Mouse (Mus musculus): ENCODE measurements around the gene Plekhf1. TPM values are rescaled to one million over a fixed set of nuclear protein-coding genes. Genes with fewer than 3 reads are reported as not detected.

The Plekhf1 gene
- total and polyA plus RNA-seq, 2 experiments from 2014 or later: 0.46 to 0.77 TPM

- Histone ChIP-seq H3K27ac (ENCODE audit: low read depth, low read length) (peak overlapping the region; percentile 93; the same call in 1 of the 2 replicates), H3K27me3 (ENCODE audit: insufficient read depth, low read length) (no peaks in the 10 kb centered on the region), H3K36me3 (ENCODE audit: insufficient read depth, low read length) (no peaks in the 10 kb centered on the region), H3K4me3 (ENCODE audit: low read depth, low read length) (no peak overlapping the region), H3K9me3 (ENCODE audit: low read length) (no peaks in the 10 kb centered on the region), H3K9ac (replicated peaks; ENCODE audit: low read length, poor library complexity, severe bottlenecking) (no peak overlapping the region), H3K4me1 (ENCODE audit: insufficient read depth, low read length) (peaks cover 3% of the 10 kb centered on the region), H3K4me2 (ENCODE audit: low read depth, low read length, poor library complexity, severe bottlenecking) (peak overlapping the region; percentile 66)
- peak; percentile 89 for TF ChIP-seq CTCF (IDR thresholded peaks at IDR 0.05)
- DNase-seq (ENCODE audit: low spot score) (peak; percentile 75), ATAC-seq (ENCODE audit: low FRiP score) (no peak)
- under 1% methylated on average over 11 of the region's 11 CpGs for WGBS
Measured at GRCm38 (mm10) chr7:38182596-38182961, 45.2 kb downstream of the Plekhf1 start.

DNA sequence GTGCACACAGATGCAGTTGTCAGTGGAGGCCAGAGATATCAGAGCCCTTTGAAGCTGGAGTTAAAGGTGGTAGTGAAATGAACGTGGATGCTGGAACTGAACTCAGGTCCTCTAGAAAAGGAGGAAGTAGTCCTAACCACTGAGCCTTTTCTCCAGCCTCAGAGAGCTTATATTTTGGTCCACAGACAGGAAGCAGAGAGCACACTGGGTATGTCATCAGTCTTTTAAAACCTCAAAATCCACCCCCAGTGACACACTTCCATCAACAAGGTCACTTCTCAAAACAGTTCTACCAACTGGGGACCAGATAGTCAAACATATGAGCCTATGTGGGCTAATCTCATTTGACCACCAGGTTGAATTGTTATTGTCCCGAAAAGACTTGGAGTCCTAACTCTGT is 46.5 kb downstream of the Plekhf1 start:
- H3K4me3 ChIP-seq (ENCODE audit: low read depth, low read length): no peak overlapping the region
- H3K36me3 ChIP-seq (ENCODE audit: insufficient read depth, low read length): no peaks in the 10 kb centered on the region
- peaks cover 3% of the 10 kb centered on the region for H3K4me1 ChIP-seq (ENCODE audit: insufficient read depth, low read length)
- ATAC-seq (ENCODE audit: low FRiP score) (no peak), DNase-seq (ENCODE audit: low spot score) (no peak)
- no peak overlapping the region for H3K27ac ChIP-seq (ENCODE audit: low read depth, low read length)
- WGBS: 84% methylated on average over 2 of the region's 2 CpGs
- H3K27me3 ChIP-seq (ENCODE audit: insufficient read depth, low read length): no peaks in the 10 kb centered on the region
- TF ChIP-seq CTCF (IDR thresholded peaks at IDR 0.05): no peak
- no peak overlapping the region for H3K9ac ChIP-seq (replicated peaks; ENCODE audit: low read length, poor library complexity, severe bottlenecking)
- no peak overlapping the region for H3K4me2 ChIP-seq (ENCODE audit: low read depth, low read length, poor library complexity, severe bottlenecking)
- no peaks in the 10 kb centered on the region for H3K9me3 ChIP-seq (ENCODE audit: low read length)

GRCm38 (mm10) chr7:38179896-38180295 is 47.9 kb downstream of the Plekhf1 start:
- Histone ChIP-seq H3K27me3 (ENCODE audit: insufficient read depth, low read length) (no peaks in the 10 kb centered on the region), H3K9me3 (ENCODE audit: low read length) (no peaks in the 10 kb centered on the region), H3K9ac (replicated peaks; ENCODE audit: low read length, poor library complexity, severe bottlenecking) (no peak overlapping the region), H3K27ac (ENCODE audit: low read depth, low read length) (no peak overlapping the region), H3K36me3 (ENCODE audit: insufficient read depth, low read length) (no peaks in the 10 kb centered on the region), H3K4me2 (ENCODE audit: low read depth, low read length, poor library complexity, severe bottlenecking) (no peak overlapping the region), H3K4me3 (ENCODE audit: low read depth, low read length) (no peak overlapping the region), H3K4me1 (ENCODE audit: insufficient read depth, low read length) (peaks cover 4% of the 10 kb centered on the region)
- 56% methylated on average over 3 of the region's 3 CpGs for WGBS
- DNase-seq (ENCODE audit: low spot score) (no peak), ATAC-seq (ENCODE audit: low FRiP score) (no peak)
- no peak for TF ChIP-seq CTCF (IDR thresholded peaks at IDR 0.05)

GRCm38 (mm10) chr7:38176056-38176455 is 51.8 kb downstream of the Plekhf1 start:
- no peak for DNase-seq (ENCODE audit: low spot score)
- H3K4me3 ChIP-seq (ENCODE audit: low read depth, low read length): no peak overlapping the region
- no peaks in the 10 kb centered on the region for H3K27me3 ChIP-seq (ENCODE audit: insufficient read depth, low read length)
- no peak overlapping the region for H3K27ac ChIP-seq (ENCODE audit: low read depth, low read length)
- no peaks in the 10 kb centered on the region for H3K36me3 ChIP-seq (ENCODE audit: insufficient read depth, low read length)
- no peak overlapping the region for H3K4me2 ChIP-seq (ENCODE audit: low read depth, low read length, poor library complexity, severe bottlenecking)
- TF ChIP-seq CTCF (IDR thresholded peaks at IDR 0.05): no peak
- H3K4me1 ChIP-seq (ENCODE audit: insufficient read depth, low read length): peaks cover 7% of the 10 kb centered on the region; the same call in 1 of the 2 replicates
- H3K9me3 ChIP-seq (ENCODE audit: low read length): no peaks in the 10 kb centered on the region
- WGBS: 76% methylated on average over 3 of the region's 3 CpGs
- ATAC-seq (ENCODE audit: low FRiP score): no peak
- H3K9ac ChIP-seq (replicated peaks; ENCODE audit: low read length, poor library complexity, severe bottlenecking): no peak overlapping the region

DNA sequence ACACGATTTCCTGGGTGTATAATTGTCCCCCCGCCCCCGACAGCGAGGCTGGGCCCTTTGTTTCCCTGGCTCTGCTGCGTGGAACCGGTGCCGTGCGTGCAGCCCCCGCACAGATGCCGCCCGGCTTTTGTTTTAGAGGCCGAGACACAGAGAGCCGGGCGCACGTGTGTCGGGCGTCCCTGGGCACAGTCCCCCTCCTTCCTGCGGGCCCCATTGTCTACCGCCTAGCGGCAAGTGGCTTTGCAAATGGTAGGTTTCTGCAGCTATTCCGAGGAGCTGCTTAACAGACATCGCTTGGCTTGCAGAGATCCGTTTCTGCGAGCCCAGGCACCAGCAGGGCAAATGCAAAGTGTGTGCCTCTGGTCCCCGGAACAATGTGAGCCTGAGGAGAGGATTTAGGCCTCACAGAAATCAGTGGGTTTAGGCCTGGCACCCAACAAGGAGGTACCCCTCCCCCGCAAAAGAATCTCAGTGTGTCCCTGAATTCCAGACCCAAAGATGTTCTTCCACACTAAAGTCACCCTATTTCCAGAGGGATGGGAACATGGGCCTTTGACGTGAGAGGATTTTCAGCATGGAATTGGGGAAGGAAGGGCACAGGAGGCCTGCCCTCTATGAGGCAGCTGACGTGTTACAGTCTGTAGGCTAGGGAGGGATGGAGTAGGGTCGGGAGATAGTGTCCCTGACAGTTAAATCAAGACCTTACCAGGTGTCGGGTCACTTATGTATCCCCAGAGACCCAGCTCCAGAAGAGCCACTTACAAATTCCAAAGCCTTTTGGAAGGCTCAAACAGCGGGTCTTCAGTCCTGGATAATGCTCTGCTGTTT is 53.3 kb downstream of the Plekhf1 start:
- peaks cover 7% of the 10 kb centered on the region; the same call in 1 of the 2 replicates for H3K4me1 ChIP-seq (ENCODE audit: insufficient read depth, low read length)
- ATAC-seq (ENCODE audit: low FRiP score) (peak; percentile 64), DNase-seq (ENCODE audit: low spot score) (peak; percentile 45)
- H3K36me3 ChIP-seq (ENCODE audit: insufficient read depth, low read length): no peaks in the 10 kb centered on the region
- TF ChIP-seq CTCF (IDR thresholded peaks at IDR 0.05): peak; percentile 27; the same call in 1 of the 2 replicates
- H3K9me3 ChIP-seq (ENCODE audit: low read length): no peaks in the 10 kb centered on the region
- peak overlapping the region; percentile 54 for H3K9ac ChIP-seq (replicated peaks; ENCODE audit: low read length, poor library complexity, severe bottlenecking)
- peak overlapping the region; percentile 25 for H3K4me3 ChIP-seq (ENCODE audit: low read depth, low read length)
- H3K27me3 ChIP-seq (ENCODE audit: insufficient read depth, low read length): no peaks in the 10 kb centered on the region
- peak overlapping the region; percentile 54 for H3K4me2 ChIP-seq (ENCODE audit: low read depth, low read length, poor library complexity, severe bottlenecking)
- 0 out of 2 replicates have a peak overlapping the region, but pooled peaks have one; percentile 26 for H3K27ac ChIP-seq (ENCODE audit: low read depth, low read length)
- WGBS: 11% methylated on average over 31 of the region's 31 CpGs

DNA sequence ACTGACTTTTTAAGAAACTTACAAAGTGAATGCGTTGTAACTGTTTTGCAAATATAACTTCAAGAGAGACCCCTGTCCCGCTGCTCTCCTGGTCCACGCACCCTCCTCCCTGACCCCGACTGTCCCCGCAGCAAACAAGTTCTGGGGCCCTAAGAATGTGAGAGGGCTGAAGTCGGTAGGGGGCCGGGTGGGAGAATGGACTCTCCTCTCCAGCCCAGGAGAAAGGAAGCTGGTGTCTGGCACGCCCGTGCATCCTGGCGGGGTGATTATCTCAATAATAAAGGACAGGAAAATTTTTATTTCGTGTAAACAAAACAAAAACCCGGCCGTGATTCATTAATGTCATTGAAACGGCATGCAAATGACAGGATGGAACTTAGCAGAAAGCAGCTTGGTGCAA is 53.9 kb downstream of the Plekhf1 start:
- no peak for TF ChIP-seq CTCF (IDR thresholded peaks at IDR 0.05)
- whole genome bisulfite sequencing: 10% methylated on average over 14 of the region's 14 CpGs
- H3K36me3 ChIP-seq (ENCODE audit: insufficient read depth, low read length): no peaks in the 10 kb centered on the region
- H3K4me1 ChIP-seq (ENCODE audit: insufficient read depth, low read length): peaks cover 7% of the 10 kb centered on the region; the same call in 1 of the 2 replicates
- H3K9me3 ChIP-seq (ENCODE audit: low read length): no peaks in the 10 kb centered on the region
- no peak overlapping the region for H3K27ac ChIP-seq (ENCODE audit: low read depth, low read length)
- peak overlapping the region; percentile 54 for H3K9ac ChIP-seq (replicated peaks; ENCODE audit: low read length, poor library complexity, severe bottlenecking)
- peak overlapping the region; percentile 25 for H3K4me3 ChIP-seq (ENCODE audit: low read depth, low read length)
- ATAC-seq (ENCODE audit: low FRiP score) (no peak), DNase-seq (ENCODE audit: low spot score) (no peak)
- no peaks in the 10 kb centered on the region for H3K27me3 ChIP-seq (ENCODE audit: insufficient read depth, low read length)
- H3K4me2 ChIP-seq (ENCODE audit: low read depth, low read length, poor library complexity, severe bottlenecking): peak overlapping the region; percentile 54
